Mouse (Mus musculus) B cell, adult 2 months (primary cell): ENCODE data around the gene Agrp.

Experiments used
- DNase-seq, 2 experiments: peaks; one replicate each; pipeline ENCODE4 v3.0.0; 2022

Agrp gene

DNA sequence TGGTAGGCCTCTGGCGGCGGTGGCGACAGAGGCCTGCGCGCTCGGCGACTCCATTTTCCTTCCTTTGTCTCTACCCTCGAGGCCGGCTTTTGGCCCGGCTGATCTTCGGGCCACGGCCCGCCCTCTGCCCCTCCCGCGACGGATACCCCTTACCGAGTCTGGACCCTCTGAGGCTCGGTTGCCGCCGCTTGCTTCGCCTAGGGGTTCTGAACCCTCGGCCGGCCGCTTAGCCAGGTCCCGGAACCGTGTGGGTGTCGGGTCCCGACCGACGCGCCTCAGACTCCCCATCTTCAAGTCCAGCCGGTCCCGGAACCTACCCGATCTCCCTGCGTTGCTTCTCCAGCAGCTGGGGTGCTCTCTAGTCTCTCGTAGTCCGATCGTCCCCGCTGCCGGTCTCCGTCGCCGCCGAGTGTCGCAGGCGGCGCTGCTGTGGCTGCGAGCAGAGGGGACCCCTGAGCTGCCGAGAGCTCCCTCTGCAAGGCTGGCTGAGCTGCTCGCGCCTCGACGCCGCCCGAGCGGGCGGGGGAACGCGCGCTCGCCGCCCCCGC, at the start of gene Agrp:
Agrp (minus strand) TSS at position 431 of the 548 bp plus-strand sequence.
- no peak for DNase-seq

DNA sequence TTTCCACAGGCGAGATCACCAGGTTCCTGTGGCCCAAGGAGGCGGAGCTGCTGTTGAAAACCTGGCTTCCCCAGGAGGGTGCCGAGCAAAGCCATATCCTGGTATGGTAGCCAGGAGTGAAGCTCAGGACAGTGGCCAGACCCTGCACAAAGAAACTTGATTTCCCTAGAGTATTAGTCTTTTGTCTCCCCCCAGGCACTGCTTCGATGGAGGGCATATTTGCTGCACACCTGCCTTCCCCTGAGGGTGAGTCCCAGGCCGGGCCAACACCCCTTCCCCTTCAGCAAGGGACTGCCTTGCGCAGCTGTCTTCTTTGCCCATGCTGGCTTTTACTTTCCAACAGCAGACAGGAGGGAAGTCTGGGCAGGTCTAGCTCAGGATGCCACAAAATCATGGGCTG, 49.4 kb upstream of the Agrp start:
- DNase-seq: peak in 1 of 2 experiments; percentile 31

DNA sequence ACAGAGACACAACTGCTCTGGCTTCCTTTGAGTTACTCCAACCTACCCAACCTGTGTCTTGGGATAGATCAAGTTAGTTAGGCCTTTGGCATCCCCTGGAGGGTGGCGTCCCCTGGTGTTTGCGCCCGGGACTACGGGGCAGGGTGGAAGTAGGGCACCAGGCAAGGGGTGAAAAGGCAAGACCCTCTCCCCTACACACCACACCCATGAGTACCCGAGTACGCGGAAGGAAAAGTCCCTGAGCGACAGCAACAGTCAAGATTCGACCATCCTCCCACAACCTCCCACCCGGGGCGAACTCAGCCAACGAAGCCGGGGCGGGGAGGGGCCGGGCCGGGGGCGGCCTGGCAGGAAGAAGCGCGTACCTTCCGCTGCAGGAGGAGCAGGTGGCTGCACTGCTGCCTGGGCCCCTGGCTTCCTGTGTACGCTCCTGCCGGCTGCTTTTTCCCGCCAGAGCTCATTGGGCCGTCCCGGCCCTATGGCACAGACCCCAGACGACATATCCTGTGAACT, 48.7 kb upstream of the Agrp start, which contains the start of gene Carmil2:
Carmil2 (plus strand) TSS at position 479 of the 513 bp plus-strand sequence.
- DNase-seq: peak; percentile 93 to 95

GRCm38 (mm10) chr8:105685325-105685724, 48.1 kb upstream of the Agrp start:
- no peak for DNase-seq

DNA sequence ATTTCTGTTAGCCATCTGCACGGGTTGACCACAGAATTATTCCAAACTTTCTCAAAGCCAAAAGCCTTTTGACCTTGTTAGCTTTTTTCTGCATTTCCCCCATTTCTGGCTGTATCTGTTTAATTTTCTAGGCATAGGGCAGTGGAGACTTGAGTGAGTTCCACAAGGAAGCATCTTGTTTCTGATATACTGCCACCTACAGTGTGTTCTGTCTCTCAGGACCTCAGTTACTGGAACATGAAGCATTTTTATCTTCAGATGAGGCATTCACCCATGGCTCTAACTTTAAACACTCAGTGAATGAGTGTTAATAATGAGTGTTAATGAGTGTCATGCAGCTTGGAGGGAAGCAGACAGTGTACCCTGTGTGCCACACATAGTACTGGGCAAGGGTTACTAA, 40.7 kb upstream of the Agrp start:
- no peak for DNase-seq

DNA sequence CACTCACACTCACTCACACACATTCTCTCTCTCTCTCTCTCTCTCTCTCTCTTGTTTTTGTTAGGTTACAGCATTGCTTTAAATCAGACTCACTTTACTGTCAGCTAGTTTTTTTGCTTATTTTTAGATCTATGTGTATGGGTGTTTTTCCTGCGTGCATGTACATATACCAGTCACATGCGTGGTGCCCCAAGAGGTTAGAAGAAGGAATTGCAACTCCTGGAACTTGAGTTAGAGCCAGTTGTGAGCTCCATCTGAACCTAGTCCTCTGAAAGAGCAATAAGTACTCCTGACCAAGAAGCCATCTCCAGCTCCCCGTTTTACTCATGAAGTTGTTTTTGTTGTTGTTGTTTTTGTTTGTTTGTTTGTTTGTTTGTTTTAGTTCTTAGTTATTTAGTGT, 24.0 kb upstream of the Agrp start:
- peak; percentile 47 to 59 for DNase-seq

- no peak for DNase-seq
Measured at GRCm38 (mm10) chr8:105657641-105658040, 20.4 kb upstream of the Agrp start.

DNA sequence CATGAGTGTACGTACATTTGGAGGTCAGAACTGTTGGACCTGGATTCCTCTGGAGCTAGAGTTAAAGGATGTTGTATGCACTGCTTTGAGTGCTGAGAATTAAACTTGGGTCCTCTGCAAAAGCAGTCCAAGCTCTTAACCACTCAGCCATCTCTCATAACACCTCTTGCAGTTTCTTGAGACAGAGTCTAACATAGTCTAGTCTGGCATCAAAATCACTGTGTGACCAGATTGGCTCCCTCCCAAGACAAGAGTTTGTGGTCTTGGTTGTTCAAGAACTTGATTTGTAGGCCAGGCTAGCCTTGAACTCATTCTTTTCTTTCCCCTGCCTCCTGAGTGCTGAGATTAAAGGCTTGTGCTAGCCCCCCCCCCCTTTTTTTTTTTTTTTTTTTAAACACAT, 11.7 kb upstream of the Agrp start:
- no peak for DNase-seq

GRCm38 (mm10) chr8:105645205-105645604, 8.0 kb upstream of the Agrp start:
- no peak for DNase-seq

DNA sequence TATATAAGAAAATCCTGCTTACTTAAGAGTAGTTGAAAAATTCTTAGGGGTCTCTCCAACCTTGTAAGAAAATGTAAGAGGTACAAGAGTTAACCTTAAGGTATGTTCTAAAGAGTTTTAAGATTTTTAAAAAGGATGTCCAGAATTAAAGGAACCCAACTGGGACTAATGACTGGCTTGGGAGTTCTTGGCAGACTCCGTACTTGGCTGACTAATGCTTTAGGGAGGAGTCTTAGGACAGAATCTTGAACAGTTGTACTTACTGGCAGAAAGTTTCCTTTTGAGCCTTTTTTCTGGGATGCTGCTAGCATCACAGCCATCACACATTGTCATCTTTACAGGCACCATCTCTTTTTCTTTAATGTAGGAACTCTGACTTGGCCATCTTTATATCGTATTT, 3.3 kb upstream of the Agrp start:
- no peak for DNase-seq

DNA sequence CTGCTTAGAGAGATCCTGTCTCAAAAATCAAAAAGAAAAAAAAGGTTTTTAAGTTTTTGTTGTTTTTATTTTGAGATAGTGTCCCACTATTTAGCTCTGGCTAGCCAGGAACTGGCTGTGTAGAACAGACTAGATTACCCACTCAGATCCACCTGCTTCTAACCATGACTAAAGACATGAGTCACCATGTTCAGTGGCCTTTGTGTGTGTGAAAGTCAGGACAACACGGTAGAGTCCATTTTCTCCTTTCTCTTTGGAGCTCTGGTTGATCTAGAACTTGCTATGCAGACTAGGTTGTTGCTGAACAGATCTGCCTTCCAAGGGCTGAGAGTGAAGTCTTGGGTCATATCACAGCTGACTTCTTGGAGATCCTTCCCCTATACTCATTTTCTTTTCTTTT, 2.6 kb upstream of the Agrp start:
- DNase-seq: no peak

DNA sequence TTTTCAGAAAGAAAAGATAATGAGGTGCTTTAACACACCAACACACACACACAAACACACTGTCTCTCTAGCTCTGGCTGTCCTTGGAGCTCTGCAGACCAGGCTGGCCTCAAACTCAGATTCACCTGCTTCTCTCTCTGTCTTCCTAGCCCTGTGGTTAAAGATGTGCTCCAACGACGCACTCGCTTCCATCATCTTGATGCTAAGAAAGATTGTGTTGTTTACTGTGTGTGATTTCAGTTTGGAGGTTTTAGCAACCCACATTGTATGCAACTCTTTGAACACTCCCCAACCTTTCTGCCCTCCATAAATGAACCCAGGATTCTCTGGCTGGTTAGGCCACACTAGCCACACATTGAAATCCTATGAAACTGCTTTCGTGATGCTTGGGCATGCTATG, 1.3 kb upstream of the Agrp start:
- DNase-seq: no peak

GRCm38 (mm10) chr8:105637601-105638041, 428 bp upstream of the Agrp start:
- DNase-seq: peak; percentile 34 to 43

- DNase-seq: peak; percentile 92 to 94
Measured at GRCm38 (mm10) chr8:105636018-105636962, 903 bp downstream of the Agrp start, which contains the start of gene Ctcf. Ctcf (plus strand) TSS chr8:105636568.

- DNase-seq: no peak
Measured at GRCm38 (mm10) chr8:105635481-105635880, 1.7 kb downstream of the Agrp start.

- DNase-seq: peak in 1 of 2 experiments; percentile 29
Measured at GRCm38 (mm10) chr8:105634771-105635458, 2.3 kb downstream of the Agrp start.

DNA sequence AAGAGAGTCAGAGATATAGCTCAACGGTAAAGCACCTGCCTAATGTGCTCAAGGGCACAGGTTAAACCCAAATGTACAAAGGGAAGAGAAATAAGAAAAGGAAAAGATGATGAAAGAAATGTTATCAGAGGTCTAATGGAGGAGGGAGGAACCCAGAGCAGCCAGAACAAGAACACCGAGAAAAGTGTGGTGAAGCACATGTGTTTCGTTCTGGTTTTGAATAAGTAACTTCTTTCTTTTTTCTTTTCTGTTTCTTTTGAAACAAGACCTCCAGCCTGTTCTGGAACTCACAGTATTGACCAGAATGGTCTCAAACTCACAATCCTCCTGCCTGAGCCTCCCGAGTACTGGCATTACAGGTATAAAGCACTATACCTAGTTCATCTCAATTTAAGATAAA, 7.9 kb downstream of the Agrp start:
- DNase-seq: no peak

DNA sequence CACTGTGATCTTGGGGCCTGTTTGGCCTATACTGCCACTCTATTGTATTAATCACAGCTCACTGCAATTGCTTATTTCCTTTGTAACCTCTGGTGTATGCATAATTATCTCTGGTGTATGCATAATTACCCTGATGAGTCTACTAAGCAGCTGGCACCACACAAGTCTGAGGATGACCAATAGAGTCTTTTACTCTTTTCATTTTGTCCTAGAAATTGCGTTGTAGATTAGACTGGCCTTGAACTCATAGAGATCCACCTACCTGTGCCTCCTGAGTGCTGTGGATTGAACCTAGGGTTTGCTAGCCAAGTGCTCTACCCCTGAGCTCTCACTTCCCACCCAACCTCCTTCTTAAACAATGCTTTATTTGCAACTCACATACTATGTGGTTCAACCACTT, 11.1 kb downstream of the Agrp start:
- no peak for DNase-seq

- no peak for DNase-seq
Measured at GRCm38 (mm10) chr8:105624831-105625230, 12.4 kb downstream of the Agrp start.

- DNase-seq: peak in 1 of 2 experiments; percentile 36
Measured at GRCm38 (mm10) chr8:105624401-105624800, 12.8 kb downstream of the Agrp start.

DNA sequence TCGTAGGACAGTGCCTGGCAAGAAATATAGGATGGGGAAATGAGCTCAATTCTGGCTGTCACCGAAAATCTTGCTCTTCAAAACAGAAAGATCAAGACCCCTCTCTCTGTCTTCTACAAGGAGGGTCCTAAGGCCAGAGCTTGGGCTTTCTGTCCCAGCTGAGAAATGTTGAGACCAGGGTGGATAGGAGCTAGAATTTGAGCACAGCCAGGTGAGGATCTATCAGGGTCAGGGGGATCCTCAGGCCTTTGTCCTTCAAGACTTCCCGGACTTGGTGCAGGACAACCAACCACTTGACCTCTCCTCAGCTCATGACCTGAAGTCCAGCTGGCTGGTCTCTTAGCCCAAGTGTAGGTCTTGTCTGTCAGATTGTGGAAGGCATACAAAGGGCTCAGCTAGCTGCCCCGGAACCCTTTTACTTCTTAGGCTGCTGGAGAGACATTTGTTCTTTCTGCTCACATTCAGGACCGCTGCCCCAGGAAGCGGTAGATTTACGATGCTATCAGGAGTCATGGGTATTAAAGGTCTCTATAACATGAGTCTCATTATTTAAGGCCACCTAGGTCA, 13.4 kb downstream of the Agrp start:
- DNase-seq: peak; percentile 36 to 49

- peak; percentile 85 to 90 for DNase-seq
Measured at GRCm38 (mm10) chr8:105623118-105623517, 14.1 kb downstream of the Agrp start.

DNA sequence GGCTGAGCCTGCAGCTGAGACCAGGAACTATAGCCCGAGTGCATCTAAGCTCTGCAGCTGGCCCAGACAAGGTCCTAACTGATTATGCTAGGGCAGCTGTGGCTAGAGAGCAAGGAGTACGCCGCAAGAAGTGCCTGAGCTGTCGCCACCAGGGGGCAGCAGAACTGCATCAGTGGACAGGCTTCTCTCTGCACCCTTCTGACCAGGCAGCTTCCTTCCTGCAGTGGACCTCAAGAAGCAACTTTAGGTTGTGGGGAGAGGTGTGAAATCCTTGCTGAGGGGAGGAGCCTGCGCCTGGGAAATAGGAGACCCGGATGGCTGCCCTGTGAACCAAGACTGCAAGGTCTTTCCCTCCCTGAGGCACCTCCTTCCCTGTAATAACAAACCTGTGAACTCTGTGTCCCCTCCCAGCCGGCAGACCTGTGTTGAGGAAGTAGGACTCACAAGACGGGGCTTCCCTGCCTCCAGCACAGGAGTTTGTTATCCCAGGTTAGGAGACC, 14.7 kb downstream of the Agrp start:
- DNase-seq: peak; percentile 97
